Mouse (Mus musculus) embryo, embryonic 10 days (tissue): ENCODE measurements around the gene Cask.
"Not testable (repeated sequence)": the region's sequence is repeated elsewhere in the genome, so short reads cannot be mapped to it uniquely, and the experiment has no call there.

Source experiments
- DNase-seq: peaks from one replicate; pipeline ENCODE4 v3.0.0-alpha.2; 2015; ENCODE audit warnings: low spot score

Cask gene

GRCm38 (mm10) chrX:13851285-13851684, at the start of gene Cask:
Cask (minus strand) TSS chrX:13851367.
- peak; percentile 12 for DNase-seq

- peak; percentile 5 for DNase-seq
These were observed 38.8 kb upstream of the Cask start for GRCm38 (mm10) chrX:13889976-13890375.

GRCm38 (mm10) chrX:13884348-13884747, 33.2 kb upstream of the Cask start:
- no peak for DNase-seq

GRCm38 (mm10) chrX:13881969-13882368, 30.8 kb upstream of the Cask start:
- peak; percentile 22 for DNase-seq

- no peak for DNase-seq
These were observed 9.0 kb upstream of the Cask start for GRCm38 (mm10) chrX:13860145-13860544.

GRCm38 (mm10) chrX:13859051-13859450, 7.9 kb upstream of the Cask start:
- no peak for DNase-seq

GRCm38 (mm10) chrX:13848473-13848872, 2.7 kb downstream of the Cask start:
- no peak for DNase-seq

GRCm38 (mm10) chrX:13847502-13847851, 3.7 kb downstream of the Cask start:
- DNase-seq, result peak; percentile 50

GRCm38 (mm10) chrX:13846653-13847501, 4.3 kb downstream of the Cask start:
- DNase-seq, result peak; percentile 86

GRCm38 (mm10) chrX:13845858-13846652, 5.1 kb downstream of the Cask start:
- peak; percentile 29 for DNase-seq

- peak; percentile 20 for DNase-seq
These were observed 5.9 kb downstream of the Cask start for GRCm38 (mm10) chrX:13845141-13845857.

- DNase-seq, result no peak
These were observed 28.4 kb downstream of the Cask start for GRCm38 (mm10) chrX:13822792-13823191.

GRCm38 (mm10) chrX:13798754-13799153, 52.4 kb downstream of the Cask start:
- DNase-seq, result no peak

- DNase-seq, result no peak
These were observed 85.5 kb downstream of the Cask start for GRCm38 (mm10) chrX:13765672-13766071.

- DNase-seq, result no peak
These were observed 86.1 kb downstream of the Cask start for GRCm38 (mm10) chrX:13765024-13765423.

GRCm38 (mm10) chrX:13757279-13758005, 93.7 kb downstream of the Cask start:
- DNase-seq, result no peak

- DNase-seq, result no peak
These were observed 110.1 kb downstream of the Cask start for GRCm38 (mm10) chrX:13741110-13741509.

GRCm38 (mm10) chrX:13730785-13731184, 120.4 kb downstream of the Cask start:
- not testable (repeated sequence) for DNase-seq

- no peak for DNase-seq
These were observed 121.2 kb downstream of the Cask start for GRCm38 (mm10) chrX:13729835-13730480.

GRCm38 (mm10) chrX:13725573-13726403, 125.4 kb downstream of the Cask start:
- no peak for DNase-seq
